Mouse (Mus musculus): ENCODE results near the gene Cpsf3. TPM values are rescaled to one million over a fixed set of nuclear protein-coding genes. Genes with fewer than 3 reads are reported as not detected.

Gene Cpsf3
- polyA plus RNA-seq (2014; fragmentation: Illumina TruSeq; extraction: RNeasy Lipid Tissue Mini Kit (QIAGEN cat#74804); ENCODE audit: low read depth, low replicate concordance), result 56.0 TPM

GRCm38 (mm10) chr12:21284761-21285441 is at the start of gene Cpsf3:
TSS of gene Cpsf3 (plus strand) at chr12:21285391.

GRCm38 (mm10) chr12:21286243-21286622 is 1.0 kb downstream of the Cpsf3 start, which contains the start of gene Itgb1bp1:
TSS of gene Itgb1bp1 (minus strand) at chr12:21286284.

GRCm38 (mm10) chr12:21315923-21316868 is 31.0 kb downstream of the Cpsf3 start, which contains the start of gene Iah1:
TSS of gene Iah1 (plus strand) at chr12:21316389.

Other genes starting within 250 kb of the Cpsf3 start
- gene Itgb1bp1, start 893 bp downstream of the Cpsf3 start, polyA plus RNA-seq (2014; fragmentation: Illumina TruSeq; extraction: RNeasy Lipid Tissue Mini Kit (QIAGEN cat#74804); ENCODE audit: low read depth, low replicate concordance), result 76.8 TPM
- 221 TPM for gene Iah1, start 31.0 kb downstream of the Cpsf3 start, polyA plus RNA-seq (2014; fragmentation: Illumina TruSeq; extraction: RNeasy Lipid Tissue Mini Kit (QIAGEN cat#74804); ENCODE audit: low read depth, low replicate concordance)
- 21.4 TPM for gene Adam17, start 88.2 kb downstream of the Cpsf3 start, polyA plus RNA-seq (2014; fragmentation: Illumina TruSeq; extraction: RNeasy Lipid Tissue Mini Kit (QIAGEN cat#74804); ENCODE audit: low read depth, low replicate concordance)
- gene Ywhaq, start 132.2 kb downstream of the Cpsf3 start, polyA plus RNA-seq (2014; fragmentation: Illumina TruSeq; extraction: RNeasy Lipid Tissue Mini Kit (QIAGEN cat#74804); ENCODE audit: low read depth, low replicate concordance), result 204 TPM